In the genomic region with DNA sequence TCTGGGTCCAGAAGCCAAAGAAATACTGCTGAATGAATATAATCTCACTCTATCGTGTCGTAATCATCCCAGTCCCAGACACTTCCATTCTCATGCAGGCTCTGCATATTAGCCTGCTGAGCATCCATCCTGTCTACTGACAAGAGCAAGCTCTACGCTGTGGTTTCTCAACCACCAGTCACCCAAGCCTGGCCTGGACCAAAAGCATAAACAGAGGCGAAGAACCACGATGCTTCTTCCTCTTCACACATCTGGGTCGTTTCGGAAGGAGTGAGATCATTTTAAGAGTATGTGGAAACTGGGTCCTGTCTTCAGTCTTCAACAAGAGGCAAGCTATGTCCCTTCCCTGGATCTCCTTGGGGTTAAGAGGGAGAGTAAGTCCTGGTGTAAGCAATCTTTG, we compare ENCODE assay signal across 18 mouse cellular contexts.
"Had no signal": no experiment of that assay in that cellular context is flagged by ENCODE, and none has a peak within 500 bp of the region (broad histone marks: within the 10 kb centered on the region; RNA-seq: fewer than 3 reads in every experiment).

No protein-coding gene starts in this region.

- H3K4me1 ChIP-seq: megakaryocyte, embryonic 14.5 days; neural tube, embryonic 12.5 days; stomach, embryonic 15.5 days had no signal

- H3K9me3 ChIP-seq: limb, embryonic 13.5 days; neural tube, embryonic 12.5 days; stomach, embryonic 15.5 days had no signal

- H3K4me2 ChIP-seq: limb, embryonic 13.5 days; midbrain, embryonic 11.5 days; neural tube, embryonic 12.5 days; stomach, embryonic 15.5 days had no signal

- DNase-seq: kidney, adult 18-20 months; kidney, postnatal 25 days; layer of hippocampus, adult 9-11 months; left cerebral cortex, postnatal 4 days; lung, adult 2 months; lung, postnatal 36 days; retina, postnatal 1 day; right cerebral cortex, postnatal 4 days; thymus, adult 2 months; thymus, postnatal 25 days had no signal

- H3K36me3 ChIP-seq: limb, embryonic 13.5 days; neural tube, embryonic 12.5 days; stomach, embryonic 15.5 days had no signal

- H3K27me3 ChIP-seq: limb, embryonic 13.5 days; megakaryocyte, embryonic 14.5 days; neural tube, embryonic 12.5 days; stomach, embryonic 15.5 days had no signal

- H3K4me3 ChIP-seq: limb, embryonic 13.5 days; neural tube, embryonic 12.5 days; stomach, embryonic 15.5 days had no signal

- H3K27ac ChIP-seq: limb, embryonic 13.5 days; liver, embryonic 14.5 days; neural tube, embryonic 12.5 days; stomach, embryonic 15.5 days had no signal

- H3K9ac ChIP-seq: limb, embryonic 13.5 days; liver, embryonic 14.5 days; neural tube, embryonic 12.5 days; stomach, embryonic 15.5 days had no signal

- ATAC-seq: lung, postnatal 0 days; midbrain, embryonic 16.5 days had no signal
